Mouse (Mus musculus): ENCODE data around the gene Defb15. TPM values are rescaled to one million over a fixed set of nuclear protein-coding genes. Genes with fewer than 3 reads are reported as not detected.
"Not testable (repeated sequence)": the region's sequence is repeated elsewhere in the genome, so short reads cannot be mapped to it uniquely, and the experiment has no call there.

Gene Defb15
- total RNA-seq (2021): not detected

DNA sequence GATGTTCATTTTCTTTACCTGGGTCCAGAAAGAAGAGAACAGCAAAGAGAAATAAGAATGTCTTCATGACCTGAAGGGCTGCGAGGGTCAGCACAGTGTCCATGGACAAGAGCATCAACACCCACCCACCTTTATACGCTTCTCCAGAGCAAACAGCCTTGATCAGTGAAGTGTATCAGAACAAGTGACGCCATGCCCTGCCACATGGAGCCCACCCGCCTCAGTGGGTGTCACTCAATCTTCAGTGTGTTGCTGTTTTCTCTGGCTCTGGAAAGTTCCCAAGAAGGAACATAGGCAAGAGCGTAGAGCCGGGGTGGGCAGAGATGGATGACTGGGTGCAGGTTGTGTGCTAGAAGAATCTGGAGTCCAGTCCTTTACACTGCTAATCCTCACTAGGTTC is at the start of gene Defb15:
TSS of gene Defb15 (minus strand) at position 101 of the 400 bp plus-strand sequence.
- DNase-seq (ENCODE audit: extremely low spot score in 1 of 2, low spot score in 2 of 2): no peak
- intact Hi-C loops (cut with DNase I): no loop called here

- DNase-seq (ENCODE audit: extremely low spot score in 1 of 2, low spot score in 2 of 2): peak in 1 of 2 experiments; percentile 8
- intact Hi-C loops (cut with DNase I): no loop called here
Measured at GRCm38 (mm10) chr8:21981664-21982337, 49.3 kb upstream of the Defb15 start.

DNA sequence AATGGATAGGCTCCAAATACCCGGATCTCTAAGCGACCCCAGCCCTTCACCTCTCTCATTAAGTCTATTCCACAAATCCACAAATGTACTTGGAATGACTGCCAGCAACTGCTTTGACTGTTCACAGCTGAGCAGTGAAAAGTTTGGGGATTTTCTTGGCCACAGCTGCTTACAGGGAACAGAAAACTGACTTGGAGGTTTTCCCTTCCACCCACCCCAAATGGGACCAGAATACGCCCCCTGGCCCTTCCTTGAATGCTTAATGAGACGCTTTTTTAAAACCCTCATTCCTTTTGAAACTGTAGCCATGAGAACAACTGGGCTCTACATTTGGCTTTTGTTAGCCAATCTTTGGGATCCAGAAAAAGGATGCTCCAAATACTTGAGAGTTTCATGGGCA is 45.7 kb upstream of the Defb15 start:
- peak in 1 of 2 experiments; percentile 51 for DNase-seq (ENCODE audit: extremely low spot score in 1 of 2, low spot score in 2 of 2)
- intact Hi-C loops (cut with DNase I): no loop called here

- intact Hi-C loops (cut with DNase I): no loop called here
- DNase-seq (ENCODE audit: extremely low spot score in 1 of 2, low spot score in 2 of 2): no peak
Measured at GRCm38 (mm10) chr8:21969475-21969874, 37.0 kb upstream of the Defb15 start, which contains the start of gene Ccdc70. Gene Ccdc70, plus strand, starts transcription at chr8:21969775.

DNA sequence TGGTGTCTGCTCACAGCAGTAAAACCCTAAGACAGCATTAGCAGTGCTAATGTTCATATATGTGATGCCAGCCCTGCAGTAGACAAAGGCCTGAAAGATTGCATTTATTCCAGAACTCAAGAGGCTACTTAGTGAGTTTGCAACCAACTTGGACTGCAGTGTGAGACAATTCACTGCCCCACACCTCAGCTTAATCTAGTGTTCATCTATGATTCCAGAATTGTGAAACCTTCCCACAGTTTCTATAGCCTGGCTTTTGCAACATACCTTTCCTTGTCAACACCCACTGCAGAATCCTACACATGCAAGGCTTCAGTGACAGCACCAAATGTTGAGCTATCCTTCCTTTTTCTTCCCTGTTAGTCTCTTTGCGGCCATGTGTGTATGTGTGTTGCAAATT is 34.1 kb upstream of the Defb15 start:
- intact Hi-C loops (cut with DNase I): no loop called here

DNA sequence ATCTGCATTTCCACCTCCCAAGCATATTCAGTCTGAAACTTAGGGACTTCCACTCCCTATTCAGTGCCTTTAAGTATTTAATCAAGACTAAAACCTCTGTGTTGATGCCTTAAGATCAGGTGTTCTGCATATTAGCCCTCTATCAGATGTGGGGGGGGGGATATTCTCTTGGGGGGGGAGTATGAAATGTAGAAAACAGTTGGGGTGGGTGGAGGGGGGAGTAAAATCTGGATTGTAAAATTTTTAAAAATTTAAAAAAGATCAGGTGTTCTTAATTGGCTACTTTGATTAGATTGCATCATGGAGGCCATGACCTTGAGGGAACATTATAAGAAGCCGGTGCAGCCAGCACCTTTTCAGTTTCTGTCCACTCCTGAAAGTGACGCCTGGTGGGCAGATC is 25.9 kb upstream of the Defb15 start, which contains the start of gene Fam90a1a:
TSS of gene Fam90a1a (plus strand) at position 301 of the 400 bp plus-strand sequence.
- intact Hi-C loops (cut with DNase I): loop anchor here (5.0 kb wide), 1 partner anchor 201 kb away; no protein-coding TSS in a partner anchor

More for the DNA sequence above, 34.1 kb upstream of the Defb15 start:
- no peak for DNase-seq (ENCODE audit: extremely low spot score in 1 of 2, low spot score in 2 of 2)

DNA sequence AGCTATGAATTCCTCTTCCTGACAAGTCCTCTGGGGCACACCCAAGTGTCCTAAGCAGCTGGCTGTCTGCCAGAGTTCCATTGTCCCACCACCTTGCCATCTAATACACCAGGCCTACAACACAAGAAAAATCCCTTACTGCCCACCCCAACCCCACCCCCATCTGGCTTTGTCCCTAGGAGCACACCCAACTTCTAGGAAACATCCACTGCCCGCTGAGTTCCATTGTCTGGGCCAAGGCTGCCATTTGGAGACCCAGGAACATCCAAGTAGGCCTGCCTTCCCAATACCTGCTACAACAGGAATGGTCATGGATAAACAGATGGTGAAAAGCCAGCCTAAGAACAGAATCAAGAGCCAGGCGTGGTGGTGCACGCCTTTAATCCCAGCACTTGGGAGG is 23.8 kb upstream of the Defb15 start:
- intact Hi-C loops (cut with DNase I): loop anchor here (5.0 kb wide), 1 partner anchor 199 kb away; no protein-coding TSS in a partner anchor
- DNase-seq (ENCODE audit: extremely low spot score in 1 of 2, low spot score in 2 of 2): no peak

More for the DNA sequence above, 25.9 kb upstream of the Defb15 start, which contains the start of gene Fam90a1a:
- DNase-seq (ENCODE audit: extremely low spot score in 1 of 2, low spot score in 2 of 2): no peak

DNA sequence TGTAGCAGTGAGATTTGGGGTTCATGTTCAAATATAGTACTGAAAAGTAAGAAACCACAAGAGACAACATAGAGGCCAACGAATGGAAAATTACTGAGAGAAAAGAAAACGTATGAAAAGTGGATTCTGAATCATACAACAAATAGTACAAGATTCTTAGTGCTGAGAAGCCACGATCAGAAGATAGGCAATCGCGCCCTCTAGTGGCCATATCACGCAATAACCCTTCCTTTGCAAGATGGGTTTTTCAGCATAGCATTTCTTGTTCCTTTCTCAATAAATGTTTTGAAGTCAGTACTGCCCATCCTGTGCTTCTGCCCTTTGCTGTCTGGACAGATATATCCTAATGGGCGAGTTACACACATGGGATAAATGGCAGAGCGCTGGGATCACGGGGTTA is 22.8 kb upstream of the Defb15 start:
- intact Hi-C loops (cut with DNase I): loop anchor here (5.0 kb wide), 1 partner anchor 198 kb away; no protein-coding TSS in a partner anchor

DNA sequence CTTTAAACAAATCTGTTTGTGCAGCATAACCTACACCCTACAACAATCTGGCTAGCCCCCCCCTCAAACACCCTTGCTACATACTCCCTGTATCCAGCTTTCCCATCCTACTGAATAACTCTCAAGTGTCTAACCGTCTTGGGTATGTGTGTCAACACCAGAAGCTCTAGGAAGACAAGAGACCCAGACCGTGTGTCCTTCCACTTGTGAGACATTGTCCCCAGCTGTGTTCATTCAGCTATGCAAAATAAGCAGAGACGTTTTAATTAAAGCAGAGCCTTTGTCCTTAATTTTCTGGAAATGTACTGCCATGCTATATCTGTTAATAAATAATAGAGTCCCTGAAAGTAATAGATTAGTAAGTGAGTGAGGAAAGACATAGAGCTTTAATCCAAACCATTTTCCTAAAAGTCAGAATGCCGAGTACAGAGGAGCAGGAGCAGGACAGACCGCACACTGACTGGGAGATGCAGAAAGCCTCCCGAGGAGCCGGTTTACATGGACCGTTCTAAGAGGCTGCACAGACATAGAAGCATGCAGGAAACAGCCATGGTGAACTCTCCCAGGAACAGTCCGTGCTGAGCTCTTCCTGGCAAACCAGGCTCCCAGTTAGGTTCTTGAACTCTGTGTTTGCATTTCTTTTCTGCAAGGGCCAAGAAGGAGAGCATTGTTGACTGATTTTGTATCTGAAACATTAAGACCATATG is 15.0 kb upstream of the Defb15 start:
- no peak for DNase-seq (ENCODE audit: extremely low spot score in 1 of 2, low spot score in 2 of 2)
- intact Hi-C loops (cut with DNase I): no loop called here

More for the DNA sequence above, 22.8 kb upstream of the Defb15 start:
- DNase-seq (ENCODE audit: extremely low spot score in 1 of 2, low spot score in 2 of 2): peak; percentile 31 to 54

- intact Hi-C loops (cut with DNase I): no loop called here
- no peak for DNase-seq (ENCODE audit: extremely low spot score in 1 of 2, low spot score in 2 of 2)
Measured at GRCm38 (mm10) chr8:21946462-21946861, 14.0 kb upstream of the Defb15 start, which contains the start of gene Defb13. Gene Defb13, plus strand, starts transcription at chr8:21946762.

GRCm38 (mm10) chr8:21938052-21938451 is 5.5 kb upstream of the Defb15 start, which contains the start of gene Defb35:
Gene Defb35, plus strand, starts transcription at chr8:21938352.
- intact Hi-C loops (cut with DNase I); DNase-seq (ENCODE audit: extremely low spot score in 1 of 2, low spot score in 2 of 2): not testable (repeated sequence)

GRCm38 (mm10) chr8:21930754-21931153 is 1.8 kb downstream of the Defb15 start:
- intact Hi-C loops (cut with DNase I); DNase-seq (ENCODE audit: extremely low spot score in 1 of 2, low spot score in 2 of 2): not testable (repeated sequence)

DNA sequence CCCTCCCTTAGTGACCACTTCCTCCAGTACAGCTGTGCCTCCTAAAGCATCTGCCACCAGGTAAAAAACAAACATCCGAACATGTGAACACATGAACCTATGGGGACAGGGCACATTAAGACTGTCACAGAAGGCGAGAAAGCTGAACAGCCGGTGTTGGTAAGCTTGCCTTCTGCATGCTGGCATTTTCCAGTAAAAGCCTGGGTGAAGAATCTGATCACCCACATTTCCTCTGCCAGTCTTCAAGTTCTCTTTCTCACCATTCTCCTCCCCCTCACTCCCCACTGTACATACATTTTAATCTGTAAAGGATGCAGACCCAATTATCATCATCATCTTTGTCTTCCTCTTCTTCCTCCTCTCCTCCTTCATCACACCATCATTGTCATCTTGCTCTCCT is 16.9 kb downstream of the Defb15 start:
- no peak for DNase-seq (ENCODE audit: extremely low spot score in 1 of 2, low spot score in 2 of 2)
- intact Hi-C loops (cut with DNase I): no loop called here

GRCm38 (mm10) chr8:21912554-21912953 is 20.0 kb downstream of the Defb15 start:
- intact Hi-C loops (cut with DNase I): no loop called here
- no peak for DNase-seq (ENCODE audit: extremely low spot score in 1 of 2, low spot score in 2 of 2)

GRCm38 (mm10) chr8:21911931-21912330 is 20.6 kb downstream of the Defb15 start:
- no peak for DNase-seq (ENCODE audit: extremely low spot score in 1 of 2, low spot score in 2 of 2)
- intact Hi-C loops (cut with DNase I): no loop called here

GRCm38 (mm10) chr8:21906290-21906689 is 26.2 kb downstream of the Defb15 start, which contains the start of gene Defb11:
Gene Defb11, minus strand, starts transcription at chr8:21906412.
- DNase-seq (ENCODE audit: extremely low spot score in 1 of 2, low spot score in 2 of 2); intact Hi-C loops (cut with DNase I): not testable (repeated sequence)

GRCm38 (mm10) chr8:21885321-21885720 is 47.2 kb downstream of the Defb15 start, which contains the start of gene Defb9:
Gene Defb9, minus strand, starts transcription at chr8:21885421.
- intact Hi-C loops (cut with DNase I); DNase-seq (ENCODE audit: extremely low spot score in 1 of 2, low spot score in 2 of 2): not testable (repeated sequence)
